Mouse (Mus musculus) MEL (cell line): Measurements from ENCODE around the gene Eri3. TPM values are rescaled to one million over a fixed set of nuclear protein-coding genes. Genes with fewer than 3 reads are reported as not detected.

Experiments used
- DNase-seq: peaks from one replicate; pipeline ENCODE4 v3.0.0; 2011; ENCODE audit warnings: low read depth, low spot score
- H3K27ac ChIP-seq: 2 replicates; pipeline ENCODE4 v1.5.1; 2012; ENCODE audit warnings: low read depth, mild to moderate bottlenecking, control low read depth, low read length, moderate library complexity; ENCODE audit not compliant: control insufficient read depth
- H3K27me3 ChIP-seq, 2 experiments: fragments of 150-350 bp in 1 of 2; sonication (generic) in 1 of 2; 2 replicates each; pipeline ENCODE4 v1.6.1; 2012; ENCODE audit warnings: low read length in 2 of 2, mild to moderate bottlenecking in 2 of 2, improper control_type of control experiment in 1 of 2, moderate library complexity in 1 of 2; ENCODE audit not compliant: insufficient read depth in 2 of 2, control insufficient read depth in 1 of 2
- H3K36me3 ChIP-seq, 2 experiments: 2 replicates each; pipeline ENCODE4 v1.6.1; 2012 to 2014; ENCODE audit warnings: low read length in 2 of 2, improper control_type of control experiment in 1 of 2, inconsistent platforms in 1 of 2, mild to moderate bottlenecking in 1 of 2; ENCODE audit not compliant: insufficient read depth in 2 of 2, control insufficient read depth in 1 of 2
- H3K4me1 ChIP-seq, 2 experiments: fragments of 150-350 bp in 1 of 2; sonication (generic) in 1 of 2; 2 replicates each; pipeline ENCODE4 v1.6.1; 2012; ENCODE audit warnings: low read length in 2 of 2, improper control_type of control experiment in 1 of 2, mild to moderate bottlenecking in 1 of 2; ENCODE audit not compliant: insufficient read depth in 2 of 2, control insufficient read depth in 1 of 2
- H3K4me3 ChIP-seq, 2 experiments: fragments of 150-350 bp in 1 of 2; sonication (generic) in 1 of 2; 2 replicates each; pipeline ENCODE4 v1.5.1; 2012; ENCODE audit warnings: low read depth in 2 of 2, low read length in 2 of 2, mild to moderate bottlenecking in 2 of 2, moderate library complexity in 2 of 2, control low read depth in 1 of 2, improper control_type of control experiment in 1 of 2; ENCODE audit not compliant: control insufficient read depth in 1 of 2, insufficient read depth in 1 of 2
- H3K79me2 ChIP-seq: 2 replicates; pipeline ENCODE4 v1.6.1; 2012; ENCODE audit warnings: mild to moderate bottlenecking, low read length, moderate library complexity; ENCODE audit not compliant: control insufficient read depth, poor library complexity, insufficient read depth
- H3K9ac ChIP-seq: 2 replicates; pipeline ENCODE4 v1.6.1; 2012; ENCODE audit warnings: low read depth, mild to moderate bottlenecking, control low read depth, low read length, moderate library complexity; ENCODE audit not compliant: control insufficient read depth, poor library complexity, severe bottlenecking
- H3K9me3 ChIP-seq: fragments of 150-350 bp; sonication (generic); replicated peaks from 2 replicates; pipeline ENCODE4 v1.6.1; 2012; ENCODE audit warnings: mild to moderate bottlenecking, low read length, improper control_type of control experiment, moderate library complexity; ENCODE audit not compliant: insufficient read depth
- CHD2 ChIP-seq: IDR thresholded peaks from 2 replicates; pipeline ENCODE4 v1.6.1; 2011; ENCODE audit warnings: low read length, improper control_type of control experiment
- ELF1 ChIP-seq: IDR thresholded peaks from 2 replicates; pipeline ENCODE4 v1.6.1; 2014; ENCODE audit warnings: low read depth, mild to moderate bottlenecking, inconsistent platforms, low read length, improper control_type of control experiment, moderate library complexity
- ETS1 ChIP-seq: IDR thresholded peaks from 2 replicates; pipeline ENCODE4 v1.6.1; 2012; ENCODE audit warnings: low read depth, mild to moderate bottlenecking, inconsistent platforms, low read length, improper control_type of control experiment, moderate library complexity
- GABPA ChIP-seq: IDR thresholded peaks from 2 replicates; pipeline ENCODE4 v1.6.1; 2012; ENCODE audit warnings: low read depth, mild to moderate bottlenecking, inconsistent platforms, low read length, improper control_type of control experiment, moderate library complexity
- HCFC1 ChIP-seq: IDR thresholded peaks from 2 replicates; pipeline ENCODE4 v1.6.1; 2012; ENCODE audit warnings: low read depth, mild to moderate bottlenecking, inconsistent platforms, low read length, improper control_type of control experiment, moderate library complexity
- JUND ChIP-seq: IDR thresholded peaks from 2 replicates; pipeline ENCODE4 v1.6.1; 2011; ENCODE audit warnings: low read depth, mild to moderate bottlenecking, improper control_type of control experiment, low read length
- MAFK ChIP-seq: IDR thresholded peaks from 2 replicates; pipeline ENCODE4 v1.6.1; 2011; ENCODE audit warnings: low read depth, mild to moderate bottlenecking, low read length, improper control_type of control experiment, borderline replicate concordance
- MAX ChIP-seq: IDR thresholded peaks from 2 replicates; pipeline ENCODE4 v1.6.1; 2011; ENCODE audit warnings: low read length, improper control_type of control experiment
- MAZ ChIP-seq: IDR thresholded peaks from 2 replicates; pipeline ENCODE4 v1.6.1; 2012; ENCODE audit warnings: low read depth, mild to moderate bottlenecking, inconsistent platforms, low read length, improper control_type of control experiment
- MXI1 ChIP-seq: IDR thresholded peaks from 2 replicates; pipeline ENCODE4 v1.6.1; 2011; ENCODE audit warnings: mild to moderate bottlenecking, low read depth, low read length, improper control_type of control experiment
- MYC ChIP-seq: IDR thresholded peaks from 2 replicates; pipeline ENCODE4 v1.6.1; 2011; ENCODE audit warnings: low read depth, mild to moderate bottlenecking, low read length, improper control_type of control experiment, moderate library complexity
- NELFE ChIP-seq: IDR thresholded peaks from 2 replicates; pipeline ENCODE4 v1.6.1; 2011; ENCODE audit warnings: low read depth, low read length, improper control_type of control experiment
- POLR2A ChIP-seq, 2 experiments: IDR thresholded peaks; 2 replicates each; pipeline ENCODE4 v1.6.1; 2011 to 2012; ENCODE audit warnings: low read length in 2 of 2, mild to moderate bottlenecking in 2 of 2, control low read depth in 1 of 2, improper control_type of control experiment in 1 of 2, low read depth in 1 of 2, moderate library complexity in 1 of 2; ENCODE audit not compliant: control insufficient read depth in 1 of 2, insufficient read depth in 1 of 2, poor library complexity in 1 of 2
- POLR2AphosphoS2 ChIP-seq: IDR thresholded peaks from 2 replicates; pipeline ENCODE4 v1.6.1; 2011; ENCODE audit warnings: low read length, improper control_type of control experiment
- RCOR1 ChIP-seq: IDR thresholded peaks from 2 replicates; pipeline ENCODE4 v1.6.1; 2012; ENCODE audit warnings: low read depth, mild to moderate bottlenecking, inconsistent platforms, low read length, improper control_type of control experiment
- SIN3A ChIP-seq: IDR thresholded peaks from 2 replicates; pipeline ENCODE4 v1.6.1; 2012; ENCODE audit warnings: low read length, improper control_type of control experiment, inconsistent platforms
- SMC3 ChIP-seq: IDR thresholded peaks from 2 replicates; pipeline ENCODE4 v1.6.1; 2011; ENCODE audit warnings: low read depth, low read length, improper control_type of control experiment
- TAL1 ChIP-seq: IDR thresholded peaks from 2 replicates; pipeline ENCODE4 v1.6.1; 2012; ENCODE audit warnings: mild to moderate bottlenecking, inconsistent platforms, low read length, moderate library complexity, mixed read lengths
- TBP ChIP-seq: IDR thresholded peaks from 2 replicates; pipeline ENCODE4 v1.8.0; 2011; ENCODE audit warnings: low read depth, low read length, improper control_type of control experiment
- TCF12 ChIP-seq: IDR thresholded peaks from 2 replicates; pipeline ENCODE4 v1.6.1; 2014; ENCODE audit warnings: low read depth, mild to moderate bottlenecking, inconsistent platforms, low read length, improper control_type of control experiment, moderate library complexity
- UBTF ChIP-seq: IDR thresholded peaks from 2 replicates; pipeline ENCODE4 v1.6.1; 2012; ENCODE audit warnings: low read depth, mild to moderate bottlenecking, inconsistent platforms, low read length, improper control_type of control experiment, moderate library complexity, borderline replicate concordance; ENCODE audit not compliant: insufficient read depth
- USF1 ChIP-seq: IDR thresholded peaks from 2 replicates; pipeline ENCODE4 v1.6.1; 2014; ENCODE audit warnings: low read depth, mild to moderate bottlenecking, inconsistent platforms, low read length, improper control_type of control experiment, moderate library complexity
- ZMIZ1 ChIP-seq: IDR thresholded peaks from 2 replicates; pipeline ENCODE4 v1.6.1; 2012; ENCODE audit warnings: low read depth, mild to moderate bottlenecking, inconsistent platforms, low read length, improper control_type of control experiment, moderate library complexity
- ZNF384 ChIP-seq: IDR thresholded peaks from 2 replicates; pipeline ENCODE4 v1.6.1; 2012; ENCODE audit warnings: low read depth, mild to moderate bottlenecking, inconsistent platforms, low read length, improper control_type of control experiment
- polyA plus RNA-seq, 2 experiments: library from polyadenylated mRNA; stranded (reverse) in 1 of 2; unstranded in 1 of 2; fragments of >175 nt in 1 of 2; fragments of >200 nt in 1 of 2; gene quantifications; 2 replicates each; pipeline versions ENCODE4 v1.2.1 to v1.2.4; 2012; ENCODE audit warnings: low replicate concordance in 2 of 2, low read depth in 1 of 2; ENCODE audit not compliant: insufficient read length in 2 of 2, insufficient read depth in 1 of 2, missing spikeins in 1 of 2
- total RNA-seq: library from RNA; depleted of rRNA; stranded (reverse); fragments of 300-350 nt; gene quantifications from 2 replicates; pipeline ENCODE4 v1.2.3, GENCODE M21; 2012

Eri3 gene
- total and polyA plus RNA-seq, 3 experiments = 36.7 to 63.9 TPM; not detected in 1

GRCm38 (mm10) chr4:117601338-117601776 is 51.2 kb downstream of the Eri3 start:
- H3K36me3 ChIP-seq = no peaks in the 10 kb centered on the region; a peak in 1 of 4 replicates
- no peak overlapping the region for H3K4me3 ChIP-seq
- H3K27ac ChIP-seq = no peak overlapping the region
- no peaks in the 10 kb centered on the region for H3K4me1 ChIP-seq
- no peaks in the 10 kb centered on the region for H3K9me3 ChIP-seq
- no peak for DNase-seq
- H3K9ac ChIP-seq = no peak overlapping the region
- TF ChIP-seq MYC = no peak
- no peak for TF ChIP-seq MAZ
- no peak for TF ChIP-seq POLR2AphosphoS2
- TF ChIP-seq JUND = no peak
- TF ChIP-seq POLR2A (IDR thresholded peaks at IDR 0.05; ENCODE audit: control insufficient read depth in 1 of 2, insufficient read depth in 1 of 2, low read depth in 1 of 2, low read length in 2 of 2, poor library complexity in 1 of 2) = no peak
- no peak for TF ChIP-seq GABPA
- no peak for TF ChIP-seq MXI1
- TF ChIP-seq TBP = no peak
- no peak for TF ChIP-seq ZMIZ1
- no peak for TF ChIP-seq CHD2
- no peak for TF ChIP-seq NELFE
- no peak for TF ChIP-seq HCFC1
- H3K27me3 ChIP-seq = no peaks in the 10 kb centered on the region
- H3K79me2 ChIP-seq = no peaks in the 10 kb centered on the region

- Histone ChIP-seq H3K9ac (no peak overlapping the region), H3K4me1 (peaks cover 9 to 11% of the 10 kb centered on the region in 2 experiments), H3K4me3 (no peak overlapping the region), H3K36me3 (peaks cover 0 to 13% of the 10 kb centered on the region in 2 experiments; a peak in 3 of 4 replicates), H3K9me3 (no peaks in the 10 kb centered on the region), H3K27ac (no peak overlapping the region), H3K79me2 (no peaks in the 10 kb centered on the region), H3K27me3 (no peaks in the 10 kb centered on the region)
- DNase-seq = no peak
- TF ChIP-seq SMC3 (no peak), ELF1 (no peak), TCF12 (no peak), RCOR1 (no peak), ZNF384 (no peak), ZMIZ1 (no peak), TAL1 (no peak), HCFC1 (no peak), SIN3A (no peak), POLR2A (IDR thresholded peaks at IDR 0.05; ENCODE audit: control insufficient read depth in 1 of 2, insufficient read depth in 1 of 2, low read depth in 1 of 2, low read length in 2 of 2, poor library complexity in 1 of 2) (no peak), POLR2AphosphoS2 (no peak), ETS1 (no peak), UBTF (no peak), MAX (no peak), MAFK (no peak), USF1 (no peak)
These were observed 55.2 kb downstream of the Eri3 start for GRCm38 (mm10) chr4:117605099-117605953.
